In genomic region chr4:109064941-109065340, GRCm38 (mm10) we compare ENCODE assay signal across 23 mouse cellular contexts.
"Had no signal": no experiment of that assay in that cellular context is flagged by ENCODE, and none has a peak within 500 bp of the region (broad histone marks: within the 10 kb centered on the region; RNA-seq: fewer than 3 reads in every experiment).

No protein-coding gene starts in this region.

- H3K4me2 ChIP-seq: heart, embryonic 11.5 days; heart, embryonic 13.5 days; heart, embryonic 15.5 days; hindbrain, embryonic 12.5 days; hindbrain, embryonic 14.5 days; intestine, embryonic 15.5 days; limb, embryonic 12.5 days; liver, embryonic 12.5 days had no signal

- H3K27me3 ChIP-seq: heart, embryonic 13.5 days; heart, embryonic 15.5 days; hindbrain, embryonic 12.5 days; intestine, embryonic 15.5 days; limb, embryonic 12.5 days; liver, embryonic 12.5 days had no signal

- DNase-seq: gastrocnemius, adult 2 months; gastrocnemius, postnatal 10 days; gastrocnemius, postnatal 25 days; heart, adult 2 months; heart, postnatal 4 days; kidney, adult 9 months had no signal

- H3K4me1 ChIP-seq: heart, embryonic 13.5 days; heart, embryonic 15.5 days; hindbrain, embryonic 10.5 days; hindbrain, embryonic 12.5 days; intestine, embryonic 15.5 days; limb, embryonic 10.5 days; limb, embryonic 12.5 days; liver, embryonic 12.5 days had no signal

- H3K27ac ChIP-seq: gastrocnemius, adult 2 months; heart, adult 2 months; heart, embryonic 13.5 days; heart, embryonic 15.5 days; hindbrain, embryonic 10.5 days; hindbrain, embryonic 12.5 days; hindbrain, embryonic 14.5 days; intestine, embryonic 15.5 days; layer of hippocampus, adult 2 months; left cerebral cortex, adult 2 months; limb, embryonic 10.5 days; limb, embryonic 12.5 days; liver, embryonic 12.5 days; liver, embryonic 14.5 days had no signal

- ATAC-seq: forebrain, embryonic 16.5 days; hindbrain, embryonic 16.5 days; inflammation-experienced regulatory T-cells, adult 6 months; intestine, embryonic 15.5 days; intestine, postnatal 0 days; liver, embryonic 12.5 days had no signal

- H3K9me3 ChIP-seq: heart, embryonic 13.5 days; heart, embryonic 15.5 days; hindbrain, embryonic 10.5 days; hindbrain, embryonic 12.5 days; intestine, embryonic 15.5 days; limb, embryonic 10.5 days; limb, embryonic 12.5 days; liver, embryonic 12.5 days had no signal

- H3K9ac ChIP-seq: heart, embryonic 13.5 days; heart, embryonic 15.5 days; hindbrain, embryonic 12.5 days; hindbrain, embryonic 14.5 days; intestine, embryonic 15.5 days; limb, embryonic 12.5 days; liver, embryonic 12.5 days; liver, embryonic 14.5 days had no signal

- H3K4me3 ChIP-seq: gastrocnemius, adult 2 months; heart, adult 2 months; heart, embryonic 13.5 days; heart, embryonic 15.5 days; hindbrain, embryonic 10.5 days; hindbrain, embryonic 12.5 days; intestine, embryonic 15.5 days; layer of hippocampus, adult 2 months; left cerebral cortex, adult 2 months; limb, embryonic 10.5 days; limb, embryonic 12.5 days; liver, embryonic 12.5 days had no signal
